Mouse (Mus musculus): ENCODE data around the gene Trip13. TPM values are rescaled to one million over a fixed set of nuclear protein-coding genes. Genes with fewer than 3 reads are reported as not detected.

The Trip13 gene
- 6.9 and 7.7 TPM in 2 replicates for polyA plus RNA-seq (2015; fragmentation: Nextera tagmentation; extraction: Ambion mirVana)

DNA sequence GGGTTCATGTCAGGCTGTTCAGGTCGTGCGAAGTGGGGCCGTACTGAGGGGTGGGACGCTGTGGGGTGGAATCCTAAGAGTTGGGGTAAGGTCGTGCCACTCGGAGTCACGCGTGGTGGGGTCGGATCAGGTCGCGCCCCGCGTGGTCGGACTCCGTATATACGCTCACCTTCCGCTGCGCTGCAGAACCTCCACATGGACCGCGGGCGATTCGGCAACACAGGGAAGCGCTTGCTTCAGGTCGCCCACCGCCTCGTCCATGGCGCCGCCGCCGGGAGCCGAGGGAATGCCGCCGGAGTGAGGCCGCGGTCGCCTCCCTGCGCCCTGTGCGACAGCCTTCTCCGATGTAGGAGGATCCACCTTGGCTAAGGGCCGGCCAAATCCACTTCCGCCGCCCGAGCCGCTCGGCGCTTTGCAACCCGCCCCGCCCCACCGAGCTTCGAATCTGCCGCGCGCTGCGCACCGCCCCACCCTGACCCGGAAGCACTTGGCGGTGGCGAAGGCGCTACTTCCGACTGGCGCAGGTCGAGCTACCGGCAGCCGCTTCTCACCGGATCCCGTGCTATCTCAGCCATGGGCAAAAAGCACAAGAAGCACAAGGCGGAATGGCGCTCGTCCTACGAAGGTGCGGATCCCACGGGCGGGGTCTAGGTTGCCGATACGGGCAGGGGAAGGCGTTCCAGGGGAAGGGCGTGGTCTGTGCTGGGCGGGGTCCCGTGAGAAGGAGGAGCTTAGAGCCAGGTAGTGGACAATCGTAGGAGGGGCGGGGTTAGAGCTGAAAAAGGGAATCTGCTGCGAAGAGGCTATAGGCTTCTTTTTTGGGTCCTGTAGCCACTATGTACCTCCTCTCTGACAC, at the start of gene Trip13, which contains the start of gene Brd9:
Trip13 (minus strand) TSS at position 464 of the 856 bp plus-strand sequence.
Brd9 (plus strand) TSS at position 491 of the 856 bp plus-strand sequence.
- Histone ChIP-seq H3K4me1 (ENCODE audit: insufficient read depth) (peaks cover 14% of the 10 kb centered on the region), H3K27me3 (ENCODE audit: insufficient read depth, low read length) (no peaks in the 10 kb centered on the region), H3K27ac (ENCODE audit: low read depth) (peak within 1 kb of the TSS; percentile 92), H3K4me3 (ENCODE audit: low read depth, low read length) (peak within 1 kb of the TSS; percentile 83), H3K9me3 (ENCODE audit: low read length) (no peaks in the 10 kb centered on the region), H3K4me2 (ENCODE audit: low read depth, low read length) (peak within 1 kb of the TSS; percentile 94), H3K9ac (replicated peaks) (peak within 1 kb of the TSS; percentile 83), H3K36me3 (replicated peaks; ENCODE audit: insufficient read depth, low read length) (peaks cover 20% of the 10 kb centered on the region)
- under 1% methylated on average over 71 of the region's 82 CpGs for WGBS (ENCODE audit: insufficient replicate concordance)
- TF ChIP-seq EP300 (IDR thresholded peaks at IDR 0.05; ENCODE audit: low read depth) (peak; percentile 36; the same call in 1 of the 2 replicates), CTCF (IDR thresholded peaks at IDR 0.05; ENCODE audit: low read depth) (peak; percentile 25)
- DNase-seq (peak; percentile 98), ATAC-seq (peak; percentile 98)

DNA sequence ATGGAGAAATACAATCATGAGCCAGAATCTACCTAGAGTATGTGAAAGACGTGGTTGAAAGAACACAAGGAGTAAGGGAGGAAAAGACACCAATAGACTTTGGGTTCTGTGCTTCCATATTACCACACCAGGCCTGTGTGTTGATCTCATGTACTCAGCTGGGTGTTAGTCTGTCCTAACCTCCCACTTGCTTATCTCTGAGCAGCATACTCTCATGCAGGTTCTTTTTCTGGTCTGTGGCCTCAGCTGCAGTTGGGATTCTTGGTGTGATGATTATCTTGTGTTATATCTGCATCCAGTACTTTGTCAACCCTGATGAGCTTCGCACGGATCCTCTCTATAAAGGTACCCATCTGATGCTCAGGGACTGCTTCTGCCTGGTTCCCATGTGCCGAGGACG, 39.4 kb upstream of the Trip13 start:
- ATAC-seq (no peak), DNase-seq (no peak)
- TF ChIP-seq EP300 (IDR thresholded peaks at IDR 0.05; ENCODE audit: low read depth) (no peak), CTCF (IDR thresholded peaks at IDR 0.05; ENCODE audit: low read depth) (no peak)
- no peak overlapping the region for H3K9ac ChIP-seq (replicated peaks)
- no peak overlapping the region for H3K4me2 ChIP-seq (ENCODE audit: low read depth, low read length)
- no peaks in the 10 kb centered on the region for H3K27me3 ChIP-seq (ENCODE audit: insufficient read depth, low read length)
- H3K36me3 ChIP-seq (replicated peaks; ENCODE audit: insufficient read depth, low read length): no peaks in the 10 kb centered on the region
- H3K27ac ChIP-seq (ENCODE audit: low read depth): no peak overlapping the region
- H3K9me3 ChIP-seq (ENCODE audit: low read length): no peaks in the 10 kb centered on the region
- 74% methylated on average over 5 of the region's 5 CpGs for WGBS (ENCODE audit: insufficient replicate concordance)
- no peak overlapping the region for H3K4me3 ChIP-seq (ENCODE audit: low read depth, low read length)
- no peaks in the 10 kb centered on the region for H3K4me1 ChIP-seq (ENCODE audit: insufficient read depth)

DNA sequence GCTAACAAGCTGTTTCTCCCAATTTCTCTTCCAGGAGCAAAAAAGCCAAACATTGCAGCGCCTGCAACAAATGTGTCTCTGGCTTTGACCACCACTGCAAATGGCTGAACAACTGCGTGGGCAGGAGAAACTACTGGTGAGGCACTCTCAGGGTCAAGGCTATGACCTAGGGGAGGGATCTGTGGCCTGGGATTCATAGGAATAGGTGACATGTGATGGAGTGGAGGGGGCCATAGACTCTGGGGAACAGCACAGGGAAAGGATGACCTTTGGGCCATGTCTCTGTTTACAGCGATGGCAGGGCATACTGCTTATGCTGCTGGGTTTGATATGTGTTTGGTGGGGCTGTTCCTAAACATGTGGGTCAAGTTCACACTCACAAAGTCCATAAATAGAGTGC, 36.9 kb upstream of the Trip13 start:
- DNase-seq (no peak), ATAC-seq (no peak)
- H3K9me3 ChIP-seq (ENCODE audit: low read length): no peaks in the 10 kb centered on the region
- no peak overlapping the region for H3K9ac ChIP-seq (replicated peaks)
- TF ChIP-seq CTCF (IDR thresholded peaks at IDR 0.05; ENCODE audit: low read depth) (no peak), EP300 (IDR thresholded peaks at IDR 0.05; ENCODE audit: low read depth) (no peak)
- H3K27me3 ChIP-seq (ENCODE audit: insufficient read depth, low read length): no peaks in the 10 kb centered on the region
- no peaks in the 10 kb centered on the region for H3K36me3 ChIP-seq (replicated peaks; ENCODE audit: insufficient read depth, low read length)
- 0 out of 2 replicates have a peak, but pooled peaks cover 8% of the 10 kb centered on the region for H3K4me1 ChIP-seq (ENCODE audit: insufficient read depth)
- 59% methylated on average over 3 of the region's 3 CpGs for WGBS (ENCODE audit: insufficient replicate concordance)
- no peak overlapping the region for H3K4me2 ChIP-seq (ENCODE audit: low read depth, low read length)
- no peak overlapping the region for H3K4me3 ChIP-seq (ENCODE audit: low read depth, low read length)
- H3K27ac ChIP-seq (ENCODE audit: low read depth): no peak overlapping the region

DNA sequence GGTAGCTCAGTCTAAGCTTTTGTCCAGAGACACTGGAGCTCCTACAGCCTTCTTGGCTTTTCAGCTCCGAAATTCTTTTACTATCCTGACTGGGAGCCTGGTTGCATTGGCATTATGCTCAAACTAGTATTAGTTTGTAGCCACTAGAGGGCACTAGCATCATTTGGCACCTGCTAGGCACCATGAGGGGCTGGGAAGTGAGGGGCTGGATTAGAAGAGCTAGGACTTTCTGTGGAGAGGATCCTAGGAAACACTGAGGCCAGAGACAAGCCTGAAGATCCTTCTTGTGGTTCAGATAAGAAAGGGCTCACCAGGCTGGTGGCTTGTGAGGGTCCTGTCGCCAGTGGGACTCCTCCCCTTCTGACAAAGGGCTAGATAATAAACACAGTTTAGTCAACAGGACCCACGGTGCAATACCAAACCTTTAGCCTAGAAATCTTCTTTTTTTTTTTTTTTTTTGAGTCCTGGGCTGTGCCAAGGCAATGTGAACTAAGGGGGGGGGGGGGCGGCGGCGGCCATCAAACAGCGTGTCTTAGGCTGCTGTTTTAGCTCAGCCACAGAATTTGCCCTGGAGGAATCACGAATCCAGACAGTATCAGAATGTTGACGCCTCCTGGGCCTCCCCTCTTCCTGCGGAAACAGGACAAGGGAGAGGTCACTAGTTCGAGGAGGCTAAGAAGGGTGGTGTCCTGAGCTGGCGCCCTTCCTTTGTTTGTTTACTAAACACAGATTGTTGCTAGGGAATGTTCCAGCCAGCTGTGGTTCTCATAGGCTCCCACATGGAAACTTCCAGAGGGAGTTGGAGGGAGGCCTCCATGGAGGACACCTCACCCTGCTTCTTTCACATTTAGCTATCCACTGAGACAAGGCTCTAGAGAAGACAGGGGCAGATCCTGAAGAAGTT, 33.2 kb upstream of the Trip13 start:
- Histone ChIP-seq H3K4me2 (ENCODE audit: low read depth, low read length) (peak overlapping the region; percentile 70), H3K4me3 (ENCODE audit: low read depth, low read length) (no peak overlapping the region), H3K36me3 (replicated peaks; ENCODE audit: insufficient read depth, low read length) (no peaks in the 10 kb centered on the region), H3K27me3 (ENCODE audit: insufficient read depth, low read length) (no peaks in the 10 kb centered on the region), H3K9me3 (ENCODE audit: low read length) (no peaks in the 10 kb centered on the region), H3K4me1 (ENCODE audit: insufficient read depth) (0 out of 2 replicates have a peak, but pooled peaks cover 8% of the 10 kb centered on the region), H3K27ac (ENCODE audit: low read depth) (peak overlapping the region; percentile 60), H3K9ac (replicated peaks) (no peak overlapping the region; the same call in 1 of the 2 replicates)
- 12% methylated on average over 12 of the region's 12 CpGs for WGBS (ENCODE audit: insufficient replicate concordance)
- DNase-seq (peak; percentile 54), ATAC-seq (peak; percentile 87)
- TF ChIP-seq CTCF (IDR thresholded peaks at IDR 0.05; ENCODE audit: low read depth) (peak; percentile 90), EP300 (IDR thresholded peaks at IDR 0.05; ENCODE audit: low read depth) (peak; percentile 38; the same call in 1 of the 2 replicates)

DNA sequence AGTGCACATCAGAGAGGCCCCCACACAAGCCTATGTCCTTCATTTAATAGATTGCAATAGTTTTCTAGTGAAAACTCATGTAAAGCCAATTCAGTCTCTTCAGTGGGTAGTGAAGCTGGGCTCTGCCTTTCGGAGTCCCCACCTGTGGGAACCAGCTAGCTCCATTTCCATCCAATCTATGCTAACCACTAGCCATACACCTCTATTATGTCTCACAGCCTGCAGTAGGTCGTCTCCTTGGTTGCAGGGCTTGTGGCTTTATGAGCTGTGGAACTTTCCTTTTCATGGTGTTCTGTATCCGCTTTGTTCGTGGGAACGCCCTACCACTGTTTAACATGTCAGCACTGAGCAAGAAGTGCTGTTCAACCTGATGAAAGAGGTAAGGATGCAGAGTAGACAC, 26.0 kb upstream of the Trip13 start, which contains the start of gene Zdhhc11:
Zdhhc11 (plus strand) TSS at position 301 of the 400 bp plus-strand sequence.
- 83% methylated on average over 5 of the region's 5 CpGs for WGBS (ENCODE audit: insufficient replicate concordance)
- H3K9me3 ChIP-seq (ENCODE audit: low read length): no peaks in the 10 kb centered on the region
- ATAC-seq: no peak
- H3K4me1 ChIP-seq (ENCODE audit: insufficient read depth): no peaks in the 10 kb centered on the region
- no peak for DNase-seq
- no peaks in the 10 kb centered on the region for H3K27me3 ChIP-seq (ENCODE audit: insufficient read depth, low read length)
- no peak for TF ChIP-seq CTCF (IDR thresholded peaks at IDR 0.05; ENCODE audit: low read depth)
- no peak for TF ChIP-seq EP300 (IDR thresholded peaks at IDR 0.05; ENCODE audit: low read depth)
- H3K4me2 ChIP-seq (ENCODE audit: low read depth, low read length): no peak within 1 kb of the TSS
- H3K27ac ChIP-seq (ENCODE audit: low read depth): no peak within 1 kb of the TSS
- H3K4me3 ChIP-seq (ENCODE audit: low read depth, low read length): no peak within 1 kb of the TSS
- peaks cover 14% of the 10 kb centered on the region; the same call in 1 of the 2 replicates for H3K36me3 ChIP-seq (replicated peaks; ENCODE audit: insufficient read depth, low read length)
- no peak within 1 kb of the TSS for H3K9ac ChIP-seq (replicated peaks)
